Mouse (Mus musculus): ENCODE data around the gene Aplnr. TPM values are rescaled to one million over a fixed set of nuclear protein-coding genes. Genes with fewer than 3 reads are reported as not detected.

Gene Aplnr
- total RNA-seq, 1 experiment from 2014 or later: 0.14 TPM

GRCm38 (mm10) chr2:85172763-85173103 is 36.7 kb downstream of the Aplnr start:
- no peak for ATAC-seq (replicated peaks; ENCODE audit: low read depth, poor library complexity, severe bottlenecking)

GRCm38 (mm10) chr2:85173545-85173944 is 37.5 kb downstream of the Aplnr start:
- ATAC-seq (replicated peaks; ENCODE audit: low read depth, poor library complexity, severe bottlenecking): no peak

- no peak for ATAC-seq (replicated peaks; ENCODE audit: low read depth, poor library complexity, severe bottlenecking)
These were observed 42.2 kb downstream of the Aplnr start for GRCm38 (mm10) chr2:85178139-85178800.

- ATAC-seq (replicated peaks; ENCODE audit: low read depth, poor library complexity, severe bottlenecking): no peak
These were observed 51.6 kb downstream of the Aplnr start for GRCm38 (mm10) chr2:85187582-85188151.

Other genes with a start within 250 kb of the Aplnr start
- not detected in 2 replicates for gene Rtn4rl2, start 249.5 kb upstream of the Aplnr start, total RNA-seq (2017)
- gene Slc43a3, start 199.6 kb upstream of the Aplnr start, total RNA-seq (2017): 91.9 and 105 TPM in 2 replicates
- 26.2 and 36.6 TPM in 2 replicates for gene Prg2, start 155.8 kb upstream of the Aplnr start, total RNA-seq (2017)
- gene Prg3, start 148.0 kb upstream of the Aplnr start, total RNA-seq (2017): 2.8 and 7.1 TPM in 2 replicates
- gene Ssrp1, start 99.0 kb upstream of the Aplnr start, total RNA-seq (2017): 433 and 486 TPM in 2 replicates
- not detected in 2 replicates for gene P2rx3, start 98.8 kb upstream of the Aplnr start, total RNA-seq (2017)
- 2.9 and 5.1 TPM in 2 replicates for gene Tnks1bp1, start 88.2 kb upstream of the Aplnr start, total RNA-seq (2017)
- gene Lrrc55, start 61.0 kb downstream of the Aplnr start, total RNA-seq (2017): not detected in 2 replicates
- gene Olfr987, start 203.1 kb downstream of the Aplnr start, total RNA-seq (2017): not detected in 2 replicates
- gene Olfr988, start 227.0 kb downstream of the Aplnr start, total RNA-seq (2017): not detected in 2 replicates

Data from common myeloid progenitor, adult 5-6 weeks (primary cell).